In the genomic region with DNA sequence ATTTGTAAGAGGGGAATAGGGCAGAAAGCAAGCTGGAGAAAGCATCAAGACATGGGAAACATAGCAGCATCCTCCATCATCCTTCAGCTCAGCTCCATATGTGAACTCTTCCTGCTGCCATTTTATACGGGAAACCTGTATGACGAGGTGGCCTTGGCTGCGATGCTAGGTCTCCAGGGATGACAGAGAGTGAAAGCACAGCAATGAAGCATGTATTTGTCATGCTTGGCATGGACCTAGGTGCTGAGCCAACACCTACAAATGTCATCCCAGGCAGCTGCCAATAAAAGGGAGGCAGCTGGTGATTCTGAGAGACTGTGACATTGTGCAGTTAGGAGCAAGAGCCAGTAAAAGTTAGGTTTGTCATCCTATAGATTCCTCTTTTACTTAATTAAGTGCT, we compare ENCODE assay signal across 18 mouse cellular contexts. TPM values are rescaled to one million over a fixed set of nuclear protein-coding genes. Genes with fewer than 3 reads are reported as not detected.
DNase-seq lines count a peak whose midpoint lies in the region; ATAC-seq and TF ChIP-seq lines count a peak whose summit lies in the region.
"Had no signal": no experiment of that assay in that cellular context is flagged by ENCODE, and none has a peak within 500 bp of the region (broad histone marks: within the 10 kb centered on the region; RNA-seq: fewer than 3 reads in every experiment).

No protein-coding gene starts in this region.

- H3K4me3 ChIP-seq in cerebellum, adult 2 months (replicated peaks; ENCODE audit: insufficient read depth, low read depth, low read length) = no peak overlapping the region
- no peak overlapping the region for H3K4me3 ChIP-seq in left cerebral cortex, adult 2 months
- no peak overlapping the region for H3K4me3 ChIP-seq in stomach, postnatal 0 days (ENCODE audit: low read depth, low read length)
- H3K4me3 ChIP-seq: embryonic facial prominence, embryonic 10.5 days; forebrain, embryonic 13.5 days; hindbrain, embryonic 12.5 days had no signal

- H3K9ac ChIP-seq in stomach, postnatal 0 days (ENCODE audit: low read length) = no peak overlapping the region
- H3K9ac ChIP-seq: forebrain, embryonic 13.5 days; forebrain, postnatal 0 days; hindbrain, embryonic 12.5 days had no signal

- no peaks in the 10 kb centered on the region for H3K9me3 ChIP-seq in stomach, postnatal 0 days (ENCODE audit: control insufficient read depth, low read length)
- H3K9me3 ChIP-seq: hindbrain, embryonic 12.5 days had no signal

- no peak for TF ChIP-seq POLR2A in cerebellum, adult 2 months (IDR thresholded peaks at IDR 0.05; ENCODE audit: borderline replicate concordance, insufficient read depth, low read length)

- no peak for ATAC-seq in stomach, postnatal 0 days (ENCODE audit: low FRiP score, low TSS enrichment)
- ATAC-seq: forebrain, embryonic 13.5 days; forebrain, postnatal 0 days; hindbrain, embryonic 16.5 days; inflammation-experienced regulatory T-cells, adult 6 months had no signal

- H3K27ac ChIP-seq in cerebellum, adult 2 months (ENCODE audit: insufficient read depth, low read length) = no peak overlapping the region
- no peak overlapping the region for H3K27ac ChIP-seq in left cerebral cortex, adult 2 months
- H3K27ac ChIP-seq in stomach, postnatal 0 days (replicated peaks) = no peak overlapping the region
- H3K27ac ChIP-seq: embryonic facial prominence, embryonic 10.5 days; forebrain, embryonic 13.5 days; hindbrain, embryonic 12.5 days had no signal

- DNase-seq in cerebellum, adult 11 months = peak; percentile 16
- DNase-seq in cerebellum, postnatal 36 days = no peak
- peak; percentile 34 to 35 for DNase-seq in cerebellum, adult 2 months
- DNase-seq in cerebellum, postnatal 10 days = peak; percentile 48 to 58
- DNase-seq in left cerebral cortex, adult 2 months (ENCODE audit: extremely low spot score in 1 of 2, low spot score in 2 of 2) = no peak
- no peak for DNase-seq in stomach, postnatal 0 days (ENCODE audit: low spot score)
- DNase-seq in retina, postnatal 1 day = no peak
- DNase-seq: adrenal gland, postnatal 10 days; forebrain, postnatal 0 days; gastrocnemius, postnatal 25 days; heart, postnatal 10 days; heart, postnatal 4 days; kidney, adult 11 months had no signal

- H3K27me3 ChIP-seq in cerebellum, adult 2 months (ENCODE audit: control insufficient read depth, insufficient read depth, low read length) = no peaks in the 10 kb centered on the region
- H3K27me3 ChIP-seq in stomach, postnatal 0 days (ENCODE audit: control insufficient read depth, insufficient read depth, low read length) = no peaks in the 10 kb centered on the region
- H3K27me3 ChIP-seq: forebrain, embryonic 13.5 days; hindbrain, embryonic 12.5 days had no signal

- WGBS in cerebellum, adult 2 months = 33% methylated on average over 3 of the region's 3 CpGs
- 93% methylated on average over 3 of the region's 3 CpGs for WGBS in stomach, postnatal 0 days

- no peak for TF ChIP-seq EP300 in stomach, postnatal 0 days (optimal IDR thresholded peaks at IDR 0.05)

- no peaks in the 10 kb centered on the region for H3K36me3 ChIP-seq in stomach, postnatal 0 days (ENCODE audit: control insufficient read depth, insufficient read depth, low read length)
- H3K36me3 ChIP-seq: embryonic facial prominence, embryonic 10.5 days; hindbrain, embryonic 12.5 days had no signal

- no peak overlapping the region for H3K4me2 ChIP-seq in stomach, postnatal 0 days (replicated peaks; ENCODE audit: low read depth)
- H3K4me2 ChIP-seq: forebrain, embryonic 13.5 days; hindbrain, embryonic 12.5 days had no signal

- no peak for TF ChIP-seq CTCF in cerebellum, adult 2 months (IDR thresholded peaks at IDR 0.05; ENCODE audit: borderline replicate concordance, insufficient read depth, low read depth, low read length)
- no peak for TF ChIP-seq CTCF in left cerebral cortex, adult 2 months (IDR thresholded peaks at IDR 0.05)
- no peak for TF ChIP-seq CTCF in stomach, postnatal 0 days (IDR thresholded peaks at IDR 0.05; ENCODE audit: low read depth)

- H3K4me1 ChIP-seq in cerebellum, adult 2 months (ENCODE audit: control insufficient read depth, insufficient read depth, low read length) = peaks cover 9% of the 10 kb centered on the region
- no peaks in the 10 kb centered on the region for H3K4me1 ChIP-seq in stomach, postnatal 0 days (replicated peaks; ENCODE audit: control insufficient read depth, insufficient read depth)
- H3K4me1 ChIP-seq: embryonic facial prominence, embryonic 10.5 days; forebrain, embryonic 13.5 days; hindbrain, embryonic 12.5 days had no signal

- intact Hi-C loops in left cerebral cortex, adult 2 months (cut with DNase I) = no loop called here

RNA-seq across cellular contexts. Expression of a gene that starts 51.0 kb away (rescaled TPM):
- 67.1 and 72.2 TPM in 2 replicates for polyA plus RNA-seq in cerebellum, adult 2 months (2012; rRNA removed)
- total RNA-seq in left cerebral cortex, adult 2 months (2021) = 100 to 1,000 TPM in 1 of 2 experiments, 10 to 100 TPM in 1; 97.9 to 111 TPM
- 31.8 and 33.1 TPM in 2 replicates for polyA plus RNA-seq in stomach, postnatal 0 days (2015; fragmentation: Nextera tagmentation; extraction: Ambion mirVana)

Comparison
In these comparisons a context has a peak if more than half of its experiments do, and no peak if none do; other contexts are left out.
1. DNase-seq: peak in cerebellum, adult 11 months (single experiment), cerebellum, adult 2 months (2 of 2) and cerebellum, postnatal 10 days (2 of 2); none in cerebellum, postnatal 36 days (0 of 2), left cerebral cortex, adult 2 months (0 of 2), stomach, postnatal 0 days (single experiment) and retina, postnatal 1 day (single experiment).